Mouse (Mus musculus) cortical plate, adult 2 months (tissue): ENCODE measurements around the gene Fsip1.

ENCODE experiments used
- CTCF ChIP-seq: fragments of 200-500 bp; IDR thresholded peaks from 2 replicates; pipeline ENCODE4 v1.5.1; 2011; ENCODE audit warnings: mild to moderate bottlenecking, control low read depth, low read length; ENCODE audit not compliant: insufficient read depth; ENCODE audit errors: extremely low read depth
- POLR2A ChIP-seq: fragments of 200-500 bp; IDR thresholded peaks from 2 replicates; pipeline ENCODE4 v1.6.1; 2011; ENCODE audit warnings: mild to moderate bottlenecking, low read length, control low read depth; ENCODE audit not compliant: insufficient read depth; ENCODE audit errors: extremely low read depth

DNA sequence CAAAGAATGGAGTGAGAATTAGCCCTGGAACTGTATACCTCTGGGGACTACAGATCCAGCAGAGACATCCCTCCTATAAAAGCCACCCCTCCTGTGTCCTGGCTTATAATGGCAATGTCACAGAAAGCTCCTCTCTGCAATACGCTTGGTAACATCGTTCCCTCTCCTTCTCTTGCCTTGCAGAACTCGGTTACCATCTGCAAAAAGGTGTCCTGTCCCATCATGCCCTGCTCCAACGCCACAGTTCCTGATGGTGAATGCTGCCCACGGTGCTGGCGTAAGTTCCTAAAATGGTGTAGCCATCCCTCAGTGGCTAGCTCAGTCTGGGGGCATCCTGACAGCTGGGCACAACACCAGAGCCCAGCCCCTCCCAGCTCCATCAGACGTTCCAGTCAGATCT lies 141.1 kb downstream of the Fsip1 start:
- TF ChIP-seq POLR2A (no peak), CTCF (no peak)
